22 mouse cellular contexts compared by ENCODE assay signal in the genomic region with DNA sequence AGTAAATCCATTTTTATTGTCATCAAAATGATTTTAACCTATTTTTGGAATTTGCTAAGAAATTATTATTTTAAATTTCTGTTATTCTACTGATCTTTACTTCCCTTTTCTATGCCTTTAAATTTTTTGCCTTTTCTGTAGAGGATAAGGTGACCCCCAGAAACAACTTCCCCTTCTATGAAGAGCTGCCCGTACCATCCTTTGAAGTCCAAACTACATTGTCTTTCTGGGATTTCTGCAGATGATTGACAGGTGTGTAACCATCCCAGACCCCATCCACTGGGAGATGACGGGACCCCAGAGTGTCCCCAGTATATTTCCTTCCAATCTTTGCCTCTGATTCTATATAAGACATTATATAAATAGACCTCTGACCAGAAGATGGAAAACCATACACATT. TPM values are rescaled to one million over a fixed set of nuclear protein-coding genes. Genes with fewer than 3 reads are reported as not detected.
DNase-seq lines count a peak whose midpoint lies in the region; ATAC-seq and TF ChIP-seq lines count a peak whose summit lies in the region.
"Had no signal": no experiment of that assay in that cellular context is flagged by ENCODE, and none has a peak within 500 bp of the region (broad histone marks: within the 10 kb centered on the region; RNA-seq: fewer than 3 reads in every experiment).

No protein-coding gene starts in this region.

- no peak for DNase-seq in lung, postnatal 25 days (ENCODE audit: low spot score)
- DNase-seq: adrenal gland, adult 2 months; B cell, adult 2 months; cerebellum, adult 11-12 months; cerebellum, postnatal 10 days; gastrocnemius, postnatal 36 days; kidney, adult 9 months; layer of hippocampus, adult 9-11 months; liver; thymus, postnatal 36 days had no signal

- no peak overlapping the region for H3ac ChIP-seq in myocyte (ENCODE audit: control insufficient read depth, insufficient read length)

- no peak overlapping the region for H3K4me3 ChIP-seq in hindbrain, embryonic 15.5 days
- no peak overlapping the region for H3K4me3 ChIP-seq in hindbrain, embryonic 13.5 days
- H3K4me3 ChIP-seq in lung, embryonic 16.5 days (ENCODE audit: low read length) = no peak overlapping the region
- H3K4me3 ChIP-seq in embryonic facial prominence, embryonic 13.5 days = no peak overlapping the region
- H3K4me3 ChIP-seq in myocyte = no peak overlapping the region
- H3K4me3 ChIP-seq: liver, embryonic 15.5 days; lung, embryonic 15.5 days; midbrain, embryonic 12.5 days had no signal

- 0 out of 2 replicates have a peak overlapping the region, but pooled peaks have one; percentile 50 for H3K27ac ChIP-seq in hindbrain, embryonic 15.5 days (replicated peaks)
- no peak overlapping the region for H3K27ac ChIP-seq in hindbrain, embryonic 13.5 days
- no peak overlapping the region for H3K27ac ChIP-seq in lung, embryonic 16.5 days (ENCODE audit: low read length)
- peak overlapping the region; percentile 66 for H3K27ac ChIP-seq in embryonic facial prominence, embryonic 13.5 days
- H3K27ac ChIP-seq: liver, embryonic 15.5 days; midbrain, embryonic 12.5 days had no signal

- H3K79me2 ChIP-seq in myocyte (ENCODE audit: control insufficient read depth, insufficient read depth) = no peaks in the 10 kb centered on the region

- H3K4me1 ChIP-seq in hindbrain, embryonic 15.5 days (replicated peaks) = 0 out of 2 replicates have a peak, but pooled peaks cover 11% of the 10 kb centered on the region
- 0 out of 2 replicates have a peak, but pooled peaks cover 6% of the 10 kb centered on the region for H3K4me1 ChIP-seq in hindbrain, embryonic 13.5 days (replicated peaks)
- H3K4me1 ChIP-seq in lung, embryonic 16.5 days (replicated peaks; ENCODE audit: control insufficient read depth, insufficient read depth, low read length) = peaks cover 6% of the 10 kb centered on the region
- peaks cover 18% of the 10 kb centered on the region for H3K4me1 ChIP-seq in embryonic facial prominence, embryonic 13.5 days
- H3K4me1 ChIP-seq: liver, embryonic 15.5 days had no signal

- no peaks in the 10 kb centered on the region for H3K9me3 ChIP-seq in hindbrain, embryonic 15.5 days
- H3K9me3 ChIP-seq in hindbrain, embryonic 13.5 days = no peaks in the 10 kb centered on the region
- no peaks in the 10 kb centered on the region for H3K9me3 ChIP-seq in lung, embryonic 16.5 days (ENCODE audit: control insufficient read depth, low read length)
- no peaks in the 10 kb centered on the region for H3K9me3 ChIP-seq in embryonic facial prominence, embryonic 13.5 days
- H3K9me3 ChIP-seq: G1E; liver, embryonic 15.5 days; lung, embryonic 15.5 days; midbrain, embryonic 12.5 days had no signal

- no peak for ATAC-seq in hindbrain, embryonic 15.5 days (ENCODE audit: low FRiP score, low read depth)
- ATAC-seq in hindbrain, embryonic 13.5 days (ENCODE audit: low FRiP score) = no peak
- no peak for ATAC-seq in lung, embryonic 16.5 days (ENCODE audit: low read depth)
- no peak for ATAC-seq in embryonic facial prominence, embryonic 13.5 days (ENCODE audit: insufficient number of reproducible peaks, insufficient read depth, low FRiP score, low TSS enrichment, low read depth)
- no peak for ATAC-seq in cerebellum, adult (ENCODE audit: insufficient number of reproducible peaks, low FRiP score, low TSS enrichment)
- ATAC-seq: forebrain, embryonic 16.5 days had no signal

- no peak overlapping the region for H3K4me2 ChIP-seq in hindbrain, embryonic 15.5 days
- H3K4me2 ChIP-seq in hindbrain, embryonic 13.5 days = no peak overlapping the region
- 0 out of 2 replicates have a peak overlapping the region, but pooled peaks have one; percentile 3 for H3K4me2 ChIP-seq in lung, embryonic 16.5 days (ENCODE audit: low read depth, low read length)
- H3K4me2 ChIP-seq in embryonic facial prominence, embryonic 13.5 days = no peak overlapping the region
- H3K4me2 ChIP-seq in myocyte (ENCODE audit: low read depth) = peak overlapping the region; percentile 47
- H3K4me2 ChIP-seq: heart, embryonic 11.5 days; liver, embryonic 15.5 days; midbrain, embryonic 12.5 days had no signal

- no peaks in the 10 kb centered on the region for H3K36me3 ChIP-seq in hindbrain, embryonic 15.5 days
- no peaks in the 10 kb centered on the region for H3K36me3 ChIP-seq in hindbrain, embryonic 13.5 days
- H3K36me3 ChIP-seq in lung, embryonic 16.5 days (ENCODE audit: control insufficient read depth, insufficient read depth, low read length) = no peaks in the 10 kb centered on the region
- H3K36me3 ChIP-seq in embryonic facial prominence, embryonic 13.5 days = no peaks in the 10 kb centered on the region
- H3K36me3 ChIP-seq in myocyte (ENCODE audit: control insufficient read depth, insufficient read depth) = no peaks in the 10 kb centered on the region
- H3K36me3 ChIP-seq: G1E; liver, embryonic 15.5 days; lung, embryonic 15.5 days; midbrain, embryonic 12.5 days had no signal

- 74% methylated on average over 2 of the region's 2 CpGs for WGBS in hindbrain, embryonic 15.5 days
- 71% methylated on average over 2 of the region's 2 CpGs for WGBS in hindbrain, embryonic 13.5 days
- whole genome bisulfite sequencing in lung, embryonic 16.5 days = 69% methylated on average over 2 of the region's 2 CpGs
- WGBS in embryonic facial prominence, embryonic 13.5 days = 68% methylated on average over 2 of the region's 2 CpGs

- no peak overlapping the region for H3K9ac ChIP-seq in hindbrain, embryonic 15.5 days
- H3K9ac ChIP-seq in hindbrain, embryonic 13.5 days = no peak overlapping the region
- no peak overlapping the region for H3K9ac ChIP-seq in lung, embryonic 16.5 days (ENCODE audit: low read length)
- H3K9ac ChIP-seq in embryonic facial prominence, embryonic 13.5 days = no peak overlapping the region
- H3K9ac ChIP-seq: liver, embryonic 15.5 days; lung, embryonic 15.5 days; midbrain, embryonic 12.5 days had no signal

- TF ChIP-seq POLR2A in myocyte (IDR thresholded peaks at IDR 0.05; ENCODE audit: insufficient read length, low read depth) = no peak

- no peaks in the 10 kb centered on the region for H3K27me3 ChIP-seq in hindbrain, embryonic 15.5 days
- H3K27me3 ChIP-seq in hindbrain, embryonic 13.5 days = no peaks in the 10 kb centered on the region
- H3K27me3 ChIP-seq in lung, embryonic 16.5 days (ENCODE audit: control insufficient read depth, insufficient read depth, low read depth, low read length) = no peaks in the 10 kb centered on the region
- H3K27me3 ChIP-seq in embryonic facial prominence, embryonic 13.5 days = no peaks in the 10 kb centered on the region
- no peaks in the 10 kb centered on the region for H3K27me3 ChIP-seq in myocyte (ENCODE audit: control insufficient read depth, insufficient read depth, insufficient read length)
- H3K27me3 ChIP-seq: liver, embryonic 15.5 days; lung, embryonic 15.5 days; midbrain, embryonic 12.5 days had no signal

TF ChIP-seq in myocyte, 11 proteins besides CTCF, POLR2A, EP300 and RAD21:
- no peak for TF ChIP-seq POLR2AphosphoS2 (IDR thresholded peaks at IDR 0.05; ENCODE audit: insufficient read length, low read depth)
- no peak for TF ChIP-seq TCF12 (IDR thresholded peaks at IDR 0.05; ENCODE audit: insufficient read depth, poor library complexity, severe bottlenecking)
- no peak for TF ChIP-seq SRF (IDR thresholded peaks at IDR 0.05; ENCODE audit: control insufficient read depth, insufficient read length, low read depth)
- no peak for TF ChIP-seq MYOD1 (IDR thresholded peaks at IDR 0.05; ENCODE audit: control insufficient read depth in 1 of 3, insufficient read length in 2 of 3, low read depth in 2 of 3)
- no peak for TF ChIP-seq TCF3 (IDR thresholded peaks at IDR 0.05; ENCODE audit: insufficient read length, low read depth)
- TF ChIP-seq REST (IDR thresholded peaks at IDR 0.05; ENCODE audit: insufficient read depth, insufficient read length) = no peak
- no peak for TF ChIP-seq CEBPB (IDR thresholded peaks at IDR 0.05; ENCODE audit: insufficient read depth, poor library complexity, severe bottlenecking)
- TF ChIP-seq USF1 (IDR thresholded peaks at IDR 0.05; ENCODE audit: low read depth) = no peak
- TF ChIP-seq MYOG (IDR thresholded peaks at IDR 0.05; ENCODE audit: control insufficient read depth in 1 of 3, insufficient read depth in 1 of 3, insufficient read length in 2 of 3, low read depth in 2 of 3) = no peak
- TF ChIP-seq MAX (IDR thresholded peaks at IDR 0.05; ENCODE audit: low read depth) = no peak
- no peak for TF ChIP-seq E2F4 (IDR thresholded peaks at IDR 0.05; ENCODE audit: insufficient read depth)

RNA-seq across cellular contexts. Expression of gene Zfp366, which starts 20.3 kb away (rescaled TPM):
- 0.67 and 0.77 TPM in 2 replicates for polyA plus RNA-seq in hindbrain, embryonic 15.5 days (2015; fragmentation: Nextera tagmentation; extraction: Ambion mirVana)
- 0.64 and 0.72 TPM in 2 replicates for polyA plus RNA-seq in hindbrain, embryonic 13.5 days (2015; fragmentation: Nextera tagmentation; extraction: Ambion mirVana)
- 1.1 TPM in 2 replicates for polyA plus RNA-seq in lung, embryonic 16.5 days (2015; fragmentation: Nextera tagmentation; extraction: Ambion mirVana)
- polyA plus RNA-seq in embryonic facial prominence, embryonic 13.5 days (2015; fragmentation: Nextera tagmentation; extraction: Ambion mirVana) = 0.42 and 0.48 TPM in 2 replicates
- 0.01 TPM for polyA plus RNA-seq in myocyte (2012; fragmentation: generic; extraction: Trizol)
- polyA plus RNA-seq: G1E had no signal

Comparison
In these comparisons a context has a peak if more than half of its experiments do, and no peak if none do; other contexts are left out.
1. H3K27ac ChIP-seq: peak in hindbrain, embryonic 15.5 days (single experiment) and embryonic facial prominence, embryonic 13.5 days (single experiment); none in hindbrain, embryonic 13.5 days (single experiment) and lung, embryonic 16.5 days (single experiment).
2. H3K4me2 ChIP-seq: peak in lung, embryonic 16.5 days (single experiment) and myocyte (single experiment); none in hindbrain, embryonic 15.5 days (single experiment), hindbrain, embryonic 13.5 days (single experiment) and embryonic facial prominence, embryonic 13.5 days (single experiment).